Mouse (Mus musculus): ENCODE results near the gene Hace1. TPM values are rescaled to one million over a fixed set of nuclear protein-coding genes. Genes with fewer than 3 reads are reported as not detected.

Gene Hace1
- total and polyA plus RNA-seq, 2 experiments from 2014 or later, result 5.7 to 8.5 TPM

DNA sequence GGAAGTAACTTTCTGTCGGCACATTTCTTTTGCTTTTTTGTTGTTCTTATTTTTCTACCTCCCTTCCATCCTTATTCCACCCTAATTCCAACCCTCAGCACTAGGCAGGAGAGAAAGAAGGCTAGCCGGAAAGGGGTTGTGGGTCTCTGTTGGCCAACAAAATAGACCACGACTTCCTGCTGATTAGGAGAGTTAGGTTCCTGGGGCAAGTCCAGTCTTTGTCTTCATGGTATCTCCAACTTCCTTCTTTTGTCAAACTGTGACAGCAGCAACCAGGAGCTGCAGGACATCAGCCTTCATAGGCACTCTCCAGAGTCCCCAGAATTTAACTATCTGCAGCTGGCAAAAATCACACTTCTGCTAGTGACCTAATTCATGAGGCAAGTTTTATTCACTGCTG is 41.4 kb downstream of the Hace1 start:
- ATAC-seq (ENCODE audit: insufficient read depth, low read depth) (no peak), DNase-seq (ENCODE audit: low spot score) (no peak)
- H3K9ac ChIP-seq (replicated peaks; ENCODE audit: low read depth, low read length), result no peak overlapping the region
- H3K27me3 ChIP-seq (ENCODE audit: control insufficient read depth, insufficient read depth, low read length), result no peaks in the 10 kb centered on the region
- H3K9me3 ChIP-seq (replicated peaks; ENCODE audit: control insufficient read depth, low read length), result no peaks in the 10 kb centered on the region
- H3K36me3 ChIP-seq (replicated peaks; ENCODE audit: control insufficient read depth, insufficient read depth, low read length), result peaks cover 14% of the 10 kb centered on the region; the same call in 1 of the 2 replicates
- TF ChIP-seq CTCF (IDR thresholded peaks at IDR 0.05; ENCODE audit: low read depth) (no peak), EP300 (IDR thresholded peaks at IDR 0.05; ENCODE audit: low read depth) (no peak)
- no peak overlapping the region for H3K27ac ChIP-seq (ENCODE audit: low read depth)
- no peaks in the 10 kb centered on the region for H3K4me1 ChIP-seq (ENCODE audit: control insufficient read depth, insufficient read depth)
- H3K4me2 ChIP-seq (ENCODE audit: low read depth, low read length), result no peak overlapping the region
- WGBS, result 61% methylated on average over 3 of the region's 3 CpGs
- no peak overlapping the region for H3K4me3 ChIP-seq (ENCODE audit: low read depth, low read length)

DNA sequence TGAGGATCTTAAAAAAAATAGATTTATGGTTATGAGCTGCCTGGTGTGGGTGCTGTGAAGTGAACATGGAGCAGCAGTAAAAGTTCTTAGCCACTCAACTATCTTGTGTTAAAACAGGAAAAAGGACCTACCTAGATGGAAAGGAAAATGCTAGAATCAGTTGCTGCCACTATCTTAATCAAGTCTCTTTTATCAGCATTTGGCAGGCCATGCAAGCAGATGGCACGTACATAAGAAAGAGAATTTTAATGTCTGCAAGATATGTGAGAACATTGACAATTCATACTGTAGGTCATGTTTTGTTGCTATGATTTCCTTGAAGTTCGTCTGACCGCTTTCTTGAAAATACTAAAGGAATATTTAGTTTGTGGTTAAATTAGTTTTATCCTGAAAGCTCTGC is 54.4 kb downstream of the Hace1 start:
- Histone ChIP-seq H3K27ac (ENCODE audit: low read depth) (no peak overlapping the region), H3K4me3 (ENCODE audit: low read depth, low read length) (no peak overlapping the region), H3K27me3 (ENCODE audit: control insufficient read depth, insufficient read depth, low read length) (no peaks in the 10 kb centered on the region), H3K4me1 (ENCODE audit: control insufficient read depth, insufficient read depth) (no peaks in the 10 kb centered on the region), H3K9ac (replicated peaks; ENCODE audit: low read depth, low read length) (no peak overlapping the region), H3K9me3 (replicated peaks; ENCODE audit: control insufficient read depth, low read length) (no peaks in the 10 kb centered on the region), H3K4me2 (ENCODE audit: low read depth, low read length) (no peak overlapping the region), H3K36me3 (replicated peaks; ENCODE audit: control insufficient read depth, insufficient read depth, low read length) (no peaks in the 10 kb centered on the region)
- 87% methylated on average over 3 of the region's 3 CpGs for WGBS
- no peak for ATAC-seq (ENCODE audit: insufficient read depth, low read depth)
- TF ChIP-seq CTCF (IDR thresholded peaks at IDR 0.05; ENCODE audit: low read depth) (no peak), EP300 (IDR thresholded peaks at IDR 0.05; ENCODE audit: low read depth) (no peak)
- no peak for DNase-seq (ENCODE audit: low spot score)

DNA sequence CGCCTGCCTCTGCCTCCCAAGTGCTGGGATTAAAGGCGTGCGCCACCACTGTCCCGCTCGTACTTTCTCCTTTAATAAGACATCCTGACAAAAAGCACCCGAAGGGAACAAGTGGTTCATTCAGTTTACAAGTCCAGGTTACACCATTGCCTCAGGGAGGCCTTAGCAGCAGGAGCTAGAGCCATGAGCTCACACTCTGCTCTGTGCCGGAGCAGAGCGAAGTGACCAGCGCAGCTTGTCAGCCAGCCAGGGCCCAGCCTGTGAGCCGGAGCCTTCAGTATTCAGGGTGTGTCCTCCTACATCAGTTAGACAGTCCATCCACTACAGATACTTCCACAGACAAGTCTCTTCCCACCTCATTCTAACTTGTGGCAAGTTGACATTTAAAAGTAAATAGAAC is 55.0 kb downstream of the Hace1 start:
- DNase-seq (ENCODE audit: low spot score) (no peak), ATAC-seq (ENCODE audit: insufficient read depth, low read depth) (no peak)

DNA sequence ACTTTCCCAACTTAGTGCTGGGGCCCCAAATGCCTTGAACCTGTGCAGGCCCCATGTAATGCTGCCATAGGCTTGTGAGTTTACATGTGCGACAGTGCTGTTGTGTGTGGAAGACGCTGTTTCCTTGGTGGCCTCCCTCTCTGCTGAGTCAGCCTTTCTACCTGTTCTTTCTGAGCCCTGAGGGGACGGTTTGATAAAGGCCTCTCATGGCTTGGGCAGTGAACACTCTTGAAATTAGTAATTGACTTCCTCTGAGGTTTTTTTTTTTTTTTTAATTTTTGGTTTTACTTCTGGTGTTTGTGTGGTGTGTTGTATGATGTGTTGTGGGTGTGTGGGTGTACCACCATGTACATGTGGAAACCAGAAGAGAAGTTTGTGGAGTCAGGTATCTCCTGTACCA is 57.6 kb downstream of the Hace1 start:
- no peaks in the 10 kb centered on the region for H3K27me3 ChIP-seq (ENCODE audit: control insufficient read depth, insufficient read depth, low read length)
- 0 out of 2 replicates have a peak, but pooled peaks cover 3% of the 10 kb centered on the region for H3K36me3 ChIP-seq (replicated peaks; ENCODE audit: control insufficient read depth, insufficient read depth, low read length)
- ATAC-seq (ENCODE audit: insufficient read depth, low read depth) (no peak), DNase-seq (ENCODE audit: low spot score) (no peak)
- no peak overlapping the region for H3K9ac ChIP-seq (replicated peaks; ENCODE audit: low read depth, low read length)
- no peak overlapping the region for H3K4me3 ChIP-seq (ENCODE audit: low read depth, low read length)
- no peak for TF ChIP-seq EP300 (IDR thresholded peaks at IDR 0.05; ENCODE audit: low read depth)
- no peak for TF ChIP-seq CTCF (IDR thresholded peaks at IDR 0.05; ENCODE audit: low read depth)
- 0 out of 2 replicates have a peak, but pooled peaks cover 3% of the 10 kb centered on the region for H3K9me3 ChIP-seq (replicated peaks; ENCODE audit: control insufficient read depth, low read length)
- no peak overlapping the region for H3K4me2 ChIP-seq (ENCODE audit: low read depth, low read length)
- H3K4me1 ChIP-seq (ENCODE audit: control insufficient read depth, insufficient read depth), result no peaks in the 10 kb centered on the region
- H3K27ac ChIP-seq (ENCODE audit: low read depth), result no peak overlapping the region
- WGBS, result 85% methylated on average over 3 of the region's 3 CpGs

More for the DNA sequence above, 55.0 kb downstream of the Hace1 start:
- H3K36me3 ChIP-seq (replicated peaks; ENCODE audit: control insufficient read depth, insufficient read depth, low read length), result no peaks in the 10 kb centered on the region
- H3K27me3 ChIP-seq (ENCODE audit: control insufficient read depth, insufficient read depth, low read length), result no peaks in the 10 kb centered on the region
- no peak overlapping the region for H3K4me3 ChIP-seq (ENCODE audit: low read depth, low read length)
- 85% methylated on average over 10 of the region's 10 CpGs for WGBS
- H3K9ac ChIP-seq (replicated peaks; ENCODE audit: low read depth, low read length), result no peak overlapping the region
- H3K4me1 ChIP-seq (ENCODE audit: control insufficient read depth, insufficient read depth), result no peaks in the 10 kb centered on the region
- H3K4me2 ChIP-seq (ENCODE audit: low read depth, low read length), result no peak overlapping the region
- H3K27ac ChIP-seq (ENCODE audit: low read depth), result no peak overlapping the region
- H3K9me3 ChIP-seq (replicated peaks; ENCODE audit: control insufficient read depth, low read length), result no peaks in the 10 kb centered on the region
- TF ChIP-seq CTCF (IDR thresholded peaks at IDR 0.05; ENCODE audit: low read depth) (no peak), EP300 (IDR thresholded peaks at IDR 0.05; ENCODE audit: low read depth) (no peak)

DNA sequence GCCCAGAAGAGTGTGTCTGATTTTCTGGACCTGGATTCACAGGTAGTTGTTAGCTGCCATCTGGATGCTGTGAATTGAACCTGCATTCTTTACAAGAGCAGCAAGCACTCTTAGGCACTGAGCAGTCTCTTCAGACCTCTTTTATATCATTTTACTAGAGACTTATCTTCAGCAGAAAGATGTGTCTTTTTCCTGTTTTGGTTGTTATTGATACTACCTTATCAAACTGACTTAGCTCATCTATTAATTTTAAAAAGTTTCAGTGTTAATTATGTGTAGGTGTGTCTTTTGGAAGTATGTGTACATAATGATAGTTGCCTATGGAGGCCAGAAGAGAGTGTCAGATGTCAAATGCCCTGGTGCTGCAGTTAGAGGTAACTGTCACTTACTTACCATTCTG is 62.1 kb downstream of the Hace1 start:
- Histone ChIP-seq H3K36me3 (replicated peaks; ENCODE audit: control insufficient read depth, insufficient read depth, low read length) (peaks cover 13% of the 10 kb centered on the region; the same call in 1 of the 2 replicates), H3K4me2 (ENCODE audit: low read depth, low read length) (no peak overlapping the region), H3K9ac (replicated peaks; ENCODE audit: low read depth, low read length) (no peak overlapping the region), H3K9me3 (replicated peaks; ENCODE audit: control insufficient read depth, low read length) (0 out of 2 replicates have a peak, but pooled peaks cover 4% of the 10 kb centered on the region), H3K27ac (ENCODE audit: low read depth) (no peak overlapping the region), H3K4me3 (ENCODE audit: low read depth, low read length) (no peak overlapping the region), H3K4me1 (ENCODE audit: control insufficient read depth, insufficient read depth) (no peaks in the 10 kb centered on the region), H3K27me3 (ENCODE audit: control insufficient read depth, insufficient read depth, low read length) (no peaks in the 10 kb centered on the region)
- no peak for ATAC-seq (ENCODE audit: insufficient read depth, low read depth)
- no peak for DNase-seq (ENCODE audit: low spot score)
- no peak for TF ChIP-seq EP300 (IDR thresholded peaks at IDR 0.05; ENCODE audit: low read depth)
- no peak for TF ChIP-seq CTCF (IDR thresholded peaks at IDR 0.05; ENCODE audit: low read depth)

DNA sequence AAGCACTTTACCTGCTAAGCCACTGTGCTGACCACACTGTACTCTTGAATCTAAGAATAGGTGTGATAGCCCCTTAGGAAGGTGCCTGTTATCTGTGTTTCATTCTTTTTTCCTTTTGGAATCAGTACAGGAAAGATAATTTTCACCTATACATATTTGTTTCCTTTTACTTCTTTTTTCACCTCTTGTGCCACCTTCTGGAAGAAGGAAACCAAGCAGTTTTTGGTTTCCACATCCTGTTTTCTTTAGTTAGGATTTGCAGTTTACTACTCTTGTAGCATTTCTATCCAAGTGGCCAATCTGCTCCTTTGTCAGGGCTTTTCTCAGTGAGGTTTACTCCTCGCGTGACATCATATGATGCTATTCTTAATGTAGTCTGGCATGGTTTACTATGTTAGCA is 76.4 kb downstream of the Hace1 start:
- ATAC-seq (ENCODE audit: insufficient read depth, low read depth), result no peak
- Histone ChIP-seq H3K36me3 (replicated peaks; ENCODE audit: control insufficient read depth, insufficient read depth, low read length) (peaks cover 7% of the 10 kb centered on the region; the same call in 1 of the 2 replicates), H3K27me3 (ENCODE audit: control insufficient read depth, insufficient read depth, low read length) (no peaks in the 10 kb centered on the region), H3K4me2 (ENCODE audit: low read depth, low read length) (no peak overlapping the region), H3K27ac (ENCODE audit: low read depth) (no peak overlapping the region), H3K4me1 (ENCODE audit: control insufficient read depth, insufficient read depth) (no peaks in the 10 kb centered on the region), H3K4me3 (ENCODE audit: low read depth, low read length) (no peak overlapping the region), H3K9me3 (replicated peaks; ENCODE audit: control insufficient read depth, low read length) (no peaks in the 10 kb centered on the region), H3K9ac (replicated peaks; ENCODE audit: low read depth, low read length) (no peak overlapping the region)
- TF ChIP-seq EP300 (IDR thresholded peaks at IDR 0.05; ENCODE audit: low read depth) (no peak), CTCF (IDR thresholded peaks at IDR 0.05; ENCODE audit: low read depth) (no peak)
- no peak for DNase-seq (ENCODE audit: low spot score)
- 86% methylated on average over 2 of the region's 2 CpGs for WGBS
